Mouse (Mus musculus) heart, embryonic 15.5 days (tissue): Measurements from ENCODE around the gene Vmn2r19. TPM values are rescaled to one million over a fixed set of nuclear protein-coding genes. Genes with fewer than 3 reads are reported as not detected.
"Not testable (repeated sequence)": the region's sequence is repeated elsewhere in the genome, so short reads cannot be mapped to it uniquely, and the experiment has no call there.

Source experiments
- ATAC-seq: fragments of 200-750 bp; cut with Nextera tagmentation; replicated peaks from 2 replicates; pipeline ENCODE4 v1.8.0; 2017; ENCODE audit warnings: low read depth, moderate TSS enrichment; ENCODE audit not compliant: insufficient number of reproducible peaks, insufficient read depth, low FRiP score
- H3K27ac ChIP-seq: fragments of 300-500 bp; sonication (generic); 2 replicates; pipeline ENCODE4 v1.5.1; 2015; ENCODE audit warnings: mild to moderate bottlenecking, inconsistent platforms
- H3K27me3 ChIP-seq: fragments of 300-500 bp; sonication (generic); 2 replicates; pipeline ENCODE4 v1.6.1; 2015; ENCODE audit warnings: inconsistent platforms
- H3K36me3 ChIP-seq: fragments of 300-500 bp; sonication (generic); 2 replicates; pipeline ENCODE4 v1.6.1; 2015; ENCODE audit warnings: mild to moderate bottlenecking, inconsistent platforms
- H3K4me1 ChIP-seq: fragments of 300-500 bp; sonication (generic); replicated peaks from 2 replicates; pipeline ENCODE4 v1.6.1; 2015; ENCODE audit warnings: inconsistent platforms
- H3K4me2 ChIP-seq: fragments of 300-500 bp; sonication (generic); 2 replicates; pipeline ENCODE4 v1.6.1; 2015; ENCODE audit warnings: inconsistent platforms, mild to moderate bottlenecking, moderate library complexity
- H3K4me3 ChIP-seq: fragments of 300-500 bp; sonication (generic); 2 replicates; pipeline ENCODE4 v1.5.1; 2015; ENCODE audit warnings: mild to moderate bottlenecking, inconsistent platforms
- H3K9ac ChIP-seq: fragments of 300-500 bp; sonication (generic); 2 replicates; pipeline ENCODE4 v1.6.1; 2015; ENCODE audit warnings: mild to moderate bottlenecking, inconsistent platforms
- H3K9me3 ChIP-seq: fragments of 300-500 bp; sonication (generic); replicated peaks from 2 replicates; pipeline ENCODE4 v1.6.1; 2016; ENCODE audit warnings: inconsistent platforms
- WGBS: fragments of 180-500 bp; shearing (Covaris S2); methylation state at CpG from one replicate; pipeline ENCODE4 v1.1.7; 2015; ENCODE audit warnings: mixed read lengths; 5-methylcytosine and 5-hydroxymethylcytosine counted together
- polyA plus RNA-seq: library from polyadenylated mRNA; unstranded; fragments of >200 nt; fragmentation: Nextera tagmentation; extraction: Ambion mirVana; gene quantifications from 2 replicates; pipeline ENCODE4 v1.2.1, GENCODE M21; 2015

Gene Vmn2r19
- polyA plus RNA-seq, 1 experiment from 2014 or later, result not detected

- ATAC-seq, result no peak
Observed at GRCm38 (mm10) chr6:123292751-123293400, 15.3 kb upstream of the Vmn2r19 start.

DNA sequence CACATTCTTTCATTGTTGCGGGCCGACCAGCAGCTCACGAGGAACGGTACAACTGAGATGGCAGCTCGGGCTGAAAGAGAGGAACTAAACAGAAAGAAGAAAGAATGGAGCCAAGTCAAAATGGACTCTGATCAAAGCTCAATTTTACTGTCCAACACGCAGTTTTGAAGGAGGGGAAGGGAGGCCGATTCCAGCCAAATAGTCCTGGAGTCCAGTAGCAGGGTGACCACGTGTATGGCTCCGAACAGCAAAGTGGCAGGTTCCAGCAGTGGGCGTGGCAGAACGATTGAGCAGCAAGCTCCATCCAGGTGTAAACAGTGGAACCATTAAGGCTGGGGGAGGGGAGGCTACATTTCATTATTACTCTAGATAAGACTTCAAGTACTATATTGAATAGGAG is 14.6 kb upstream of the Vmn2r19 start:
- H3K36me3 ChIP-seq, H3K27me3 ChIP-seq, H3K4me2 ChIP-seq, ATAC-seq, H3K9ac ChIP-seq, H3K27ac ChIP-seq, H3K4me1 ChIP-seq, H3K9me3 ChIP-seq, H3K4me3 ChIP-seq: not testable (repeated sequence)
- WGBS, result 82% methylated on average over 11 of the region's 11 CpGs

More at GRCm38 (mm10) chr6:123292751-123293400, 15.3 kb upstream of the Vmn2r19 start:
- Histone ChIP-seq H3K9me3 (no peaks in the 10 kb centered on the region), H3K9ac (no peak overlapping the region), H3K4me3 (no peak overlapping the region), H3K36me3 (no peaks in the 10 kb centered on the region), H3K27me3 (no peaks in the 10 kb centered on the region), H3K4me1 (no peaks in the 10 kb centered on the region), H3K4me2 (no peak overlapping the region), H3K27ac (no peak overlapping the region)
- 84% methylated on average over 1 of the region's 1 CpGs for WGBS

GRCm38 (mm10) chr6:123296687-123297086 is 11.4 kb upstream of the Vmn2r19 start:
- Histone ChIP-seq H3K27ac (no peak overlapping the region), H3K36me3 (no peaks in the 10 kb centered on the region), H3K9ac (no peak overlapping the region), H3K4me2 (no peak overlapping the region), H3K4me1 (no peaks in the 10 kb centered on the region), H3K4me3 (no peak overlapping the region), H3K9me3 (no peaks in the 10 kb centered on the region), H3K27me3 (no peaks in the 10 kb centered on the region)
- no peak for ATAC-seq
- 62% methylated on average over 1 of the region's 1 CpGs for WGBS

DNA sequence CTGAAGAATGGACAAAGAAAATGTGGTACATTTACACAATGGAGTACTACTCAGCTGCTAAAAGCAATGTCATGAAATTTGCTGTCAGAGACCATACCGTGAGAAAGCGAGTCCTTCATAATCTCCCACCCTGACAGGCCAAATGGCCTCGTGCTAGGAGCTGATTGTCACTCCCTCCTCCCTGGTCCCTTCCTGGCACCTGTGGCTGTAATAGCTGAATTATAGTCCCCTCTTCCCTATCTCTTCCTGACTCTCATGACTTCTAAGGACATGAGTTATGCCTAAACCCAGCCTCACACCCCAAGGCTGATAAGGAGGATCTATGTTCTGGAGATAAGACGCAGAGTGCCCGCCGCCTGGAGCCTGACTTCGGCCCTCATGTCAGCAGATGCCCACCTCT is 1.8 kb upstream of the Vmn2r19 start:
- H3K4me1 ChIP-seq, H3K9me3 ChIP-seq, H3K36me3 ChIP-seq, ATAC-seq, H3K27ac ChIP-seq, H3K27me3 ChIP-seq, H3K9ac ChIP-seq, H3K4me2 ChIP-seq, H3K4me3 ChIP-seq: not testable (repeated sequence)
- WGBS, result 55% methylated on average over 7 of the region's 7 CpGs

DNA sequence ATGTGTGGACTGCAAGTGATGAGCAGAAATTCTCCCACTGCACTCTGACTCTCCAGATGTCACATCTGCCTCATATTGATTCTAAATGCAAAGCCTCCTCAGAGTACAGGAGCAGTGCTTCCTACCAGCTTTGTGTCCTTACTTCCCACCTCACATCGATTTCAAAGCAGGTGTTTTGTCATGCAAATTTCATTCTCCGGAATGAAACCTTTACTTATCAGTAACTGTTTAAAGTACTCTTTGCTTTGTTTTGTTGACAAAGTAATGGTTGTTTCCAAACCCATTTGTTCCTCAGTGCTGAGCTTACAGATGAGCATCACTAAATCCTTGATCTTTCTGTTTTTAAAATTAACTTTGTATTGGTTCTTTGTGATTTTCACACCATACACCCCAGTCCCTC is 24.4 kb downstream of the Vmn2r19 start:
- H3K36me3 ChIP-seq, result no peaks in the 10 kb centered on the region
- H3K4me3 ChIP-seq, result no peak overlapping the region
- H3K4me1 ChIP-seq, result no peaks in the 10 kb centered on the region
- no peak for ATAC-seq
- H3K27me3 ChIP-seq, result no peaks in the 10 kb centered on the region
- no peak overlapping the region for H3K9ac ChIP-seq
- no peaks in the 10 kb centered on the region for H3K9me3 ChIP-seq
- 48% methylated on average over 2 of the region's 2 CpGs for WGBS
- H3K27ac ChIP-seq, result no peak overlapping the region
- H3K4me2 ChIP-seq, result no peak overlapping the region

- Histone ChIP-seq H3K27me3 (no peaks in the 10 kb centered on the region), H3K4me3 (no peak overlapping the region), H3K4me2 (no peak overlapping the region), H3K4me1 (no peaks in the 10 kb centered on the region), H3K9ac (no peak overlapping the region), H3K27ac (no peak overlapping the region), H3K9me3 (no peaks in the 10 kb centered on the region), H3K36me3 (no peaks in the 10 kb centered on the region)
- no peak for ATAC-seq
Observed at GRCm38 (mm10) chr6:123340093-123340492, 32.0 kb downstream of the Vmn2r19 start.

GRCm38 (mm10) chr6:123346141-123346540 is 38.0 kb downstream of the Vmn2r19 start:
- no peak overlapping the region for H3K4me2 ChIP-seq
- no peak overlapping the region for H3K4me3 ChIP-seq
- no peak for ATAC-seq
- no peaks in the 10 kb centered on the region for H3K27me3 ChIP-seq
- H3K36me3 ChIP-seq, result no peaks in the 10 kb centered on the region
- H3K27ac ChIP-seq, result no peak overlapping the region
- H3K9me3 ChIP-seq, result no peaks in the 10 kb centered on the region
- WGBS, result 82% methylated on average over 1 of the region's 1 CpGs
- H3K4me1 ChIP-seq, result no peaks in the 10 kb centered on the region
- no peak overlapping the region for H3K9ac ChIP-seq

Other genes starting within 250 kb of the Vmn2r19 start
- 2.3 and 3.2 TPM in 2 replicates for gene Clec4a2, start 201.9 kb upstream of the Vmn2r19 start, polyA plus RNA-seq
- not detected in 2 replicates for gene Clec4b2, start 135.4 kb upstream of the Vmn2r19 start, polyA plus RNA-seq
- 2.7 and 5.8 TPM in 2 replicates for gene Clec4n, start 78.5 kb upstream of the Vmn2r19 start, polyA plus RNA-seq
- gene Clec4d, start 46.2 kb upstream of the Vmn2r19 start, polyA plus RNA-seq, result 0.21 and 0.82 TPM in 2 replicates
- 0.04 and 0.24 TPM in 2 replicates for gene Clec4e, start 18.5 kb upstream of the Vmn2r19 start, polyA plus RNA-seq
- gene Vmn2r20, start 109.8 kb downstream of the Vmn2r19 start, polyA plus RNA-seq, result not detected in 2 replicates
- gene Vmn2r21, start 225.1 kb downstream of the Vmn2r19 start, polyA plus RNA-seq, result not detected in 2 replicates